Mouse (Mus musculus): ENCODE measurements at regions not wholly inside any gene's neighbourhood (a gene's known extent, or its start where the extent isn't known, plus 50 kb on each side); places are given as distances from the start of the nearest gene placed in this dataset.
A peak's percentile ranks its signal among the peaks of the same experiment; 100 is the strongest.

GRCm38 (mm10) chr3:51118706-51119105 lies 105.5 kb upstream of the Noct start:
- TF ChIP-seq RAD21 (IDR thresholded peaks at IDR 0.05; ENCODE audit: low read depth, low read length) (no peak), MEF2A (IDR thresholded peaks at IDR 0.05; ENCODE audit: extremely low read depth, insufficient replicate concordance, low read depth, low read length, poor library complexity, severe bottlenecking) (peak; percentile 69; the same call in 1 of the 2 replicates), ETS1 (IDR thresholded peaks at IDR 0.05; ENCODE audit: low read depth, low read length) (peak; percentile 53), MAFK (IDR thresholded peaks at IDR 0.05; ENCODE audit: borderline replicate concordance, low read depth, low read length) (no peak), POLR2AphosphoS2 (IDR thresholded peaks at IDR 0.05; ENCODE audit: low read length) (no peak), GATA1 (IDR thresholded peaks at IDR 0.05; ENCODE audit: low read depth, low read length) (peak; percentile 33; the same call in 1 of the 2 replicates), BHLHE40 (IDR thresholded peaks at IDR 0.05; ENCODE audit: borderline replicate concordance, low read depth, low read length) (no peak)
- Histone ChIP-seq H3K36me3 (ENCODE audit: control insufficient read depth in 1 of 2, insufficient read depth in 2 of 2, low read length in 2 of 2) (peaks cover 0 to 3% of the 10 kb centered on the region in 2 experiments; a peak in 2 of 4 replicates), H3K4me3 (ENCODE audit: control insufficient read depth in 1 of 2, insufficient read depth in 1 of 2, low read depth in 2 of 2, low read length in 2 of 2) (no peak overlapping the region)

GRCm38 (mm10) chr3:51120522-51120921 lies 103.7 kb upstream of the Noct start:
- H3K79me2 ChIP-seq (ENCODE audit: control insufficient read depth, insufficient read depth, low read length, poor library complexity) = no peaks in the 10 kb centered on the region
- no peak overlapping the region for H3K27ac ChIP-seq (ENCODE audit: control insufficient read depth, low read depth, low read length)
- no peak overlapping the region for H3K9ac ChIP-seq (ENCODE audit: control insufficient read depth, low read depth, low read length, poor library complexity, severe bottlenecking)
- TF ChIP-seq ZNF384 (IDR thresholded peaks at IDR 0.05; ENCODE audit: low read depth, low read length) (no peak), SIN3A (IDR thresholded peaks at IDR 0.05; ENCODE audit: low read length) (no peak), MYB (IDR thresholded peaks at IDR 0.05; ENCODE audit: low read depth, low read length) (no peak), USF1 (IDR thresholded peaks at IDR 0.05; ENCODE audit: low read depth, low read length) (no peak), KAT2A (conservative IDR thresholded peaks at IDR 0.05; ENCODE audit: low read depth, low read length) (no peak), JUND (IDR thresholded peaks at IDR 0.05; ENCODE audit: low read depth, low read length) (no peak), HCFC1 (IDR thresholded peaks at IDR 0.05; ENCODE audit: low read depth, low read length) (no peak), ZKSCAN1 (IDR thresholded peaks at IDR 0.05; ENCODE audit: low read depth, low read length) (no peak), UBTF (IDR thresholded peaks at IDR 0.05; ENCODE audit: borderline replicate concordance, insufficient read depth, low read depth, low read length) (no peak), ELF1 (IDR thresholded peaks at IDR 0.05; ENCODE audit: low read depth, low read length) (no peak), ETS1 (IDR thresholded peaks at IDR 0.05; ENCODE audit: low read depth, low read length) (no peak), TCF12 (IDR thresholded peaks at IDR 0.05; ENCODE audit: low read depth, low read length) (no peak), MXI1 (IDR thresholded peaks at IDR 0.05; ENCODE audit: low read depth, low read length) (no peak), TBP (IDR thresholded peaks at IDR 0.05; ENCODE audit: low read depth, low read length) (no peak), USF2 (IDR thresholded peaks at IDR 0.05; ENCODE audit: borderline replicate concordance in 1 of 2, insufficient read depth in 1 of 2, low read depth in 1 of 2, low read length in 2 of 2) (no peak), ZMIZ1 (IDR thresholded peaks at IDR 0.05; ENCODE audit: low read depth, low read length) (no peak)
- no peaks in the 10 kb centered on the region for H3K9me3 ChIP-seq (replicated peaks; ENCODE audit: insufficient read depth, low read length)
- no peak for DNase-seq (ENCODE audit: low read depth, low spot score)
- no peak overlapping the region for H3K4me3 ChIP-seq (ENCODE audit: control insufficient read depth in 1 of 2, insufficient read depth in 1 of 2, low read depth in 2 of 2, low read length in 2 of 2)
- H3K4me1 ChIP-seq (ENCODE audit: control insufficient read depth in 1 of 2, insufficient read depth in 2 of 2, low read length in 2 of 2) = peaks cover 0 to 6% of the 10 kb centered on the region in 2 experiments; a peak in 2 of 4 replicates
- H3K36me3 ChIP-seq (ENCODE audit: control insufficient read depth in 1 of 2, insufficient read depth in 2 of 2, low read length in 2 of 2) = peaks cover 0 to 3% of the 10 kb centered on the region in 2 experiments; a peak in 2 of 4 replicates
- H3K27me3 ChIP-seq (ENCODE audit: control insufficient read depth in 1 of 2, insufficient read depth in 2 of 2, low read length in 2 of 2) = no peaks in the 10 kb centered on the region

More at GRCm38 (mm10) chr3:51118706-51119105, 105.5 kb upstream of the Noct start:
- Histone ChIP-seq H3K9me3 (replicated peaks; ENCODE audit: insufficient read depth, low read length) (no peaks in the 10 kb centered on the region), H3K9ac (ENCODE audit: control insufficient read depth, low read depth, low read length, poor library complexity, severe bottlenecking) (no peak overlapping the region), H3K79me2 (ENCODE audit: control insufficient read depth, insufficient read depth, low read length, poor library complexity) (no peaks in the 10 kb centered on the region), H3K27me3 (ENCODE audit: control insufficient read depth in 1 of 2, insufficient read depth in 2 of 2, low read length in 2 of 2) (0 out of 4 replicates have a peak, but pooled peaks cover 0 to 2% of the 10 kb centered on the region in 2 experiments), H3K27ac (ENCODE audit: control insufficient read depth, low read depth, low read length) (no peak overlapping the region), H3K4me1 (ENCODE audit: control insufficient read depth in 1 of 2, insufficient read depth in 2 of 2, low read length in 2 of 2) (peaks cover 0 to 6% of the 10 kb centered on the region in 2 experiments; a peak in 2 of 4 replicates)
- peak; percentile 47 for DNase-seq (ENCODE audit: low read depth, low spot score)

Measured in MEL (cell line).